Mouse (Mus musculus) hindbrain, postnatal 0 days (tissue): ENCODE measurements around the gene Rin2. TPM values are rescaled to one million over a fixed set of nuclear protein-coding genes. Genes with fewer than 3 reads are reported as not detected.

ENCODE experiments used
- ATAC-seq: fragments of 200-750 bp; cut with Nextera tagmentation; 2 replicates; pipeline ENCODE4 v1.8.0; 2017; ENCODE audit warnings: mild to moderate bottlenecking, moderate TSS enrichment, moderate library complexity
- DNase-seq: peaks from one replicate; pipeline ENCODE4 v3.0.0-alpha.2; 2015; ENCODE audit warnings: low spot score
- H3K27ac ChIP-seq: fragments of 300-500 bp; sonication (generic); 2 replicates; pipeline ENCODE4 v1.5.1; 2014; ENCODE audit warnings: mild to moderate bottlenecking
- H3K27me3 ChIP-seq: fragments of 300-500 bp; sonication (generic); 2 replicates; pipeline ENCODE4 v1.6.1; 2014; ENCODE audit warnings: low read length, mixed read lengths; ENCODE audit not compliant: insufficient read depth
- H3K36me3 ChIP-seq: fragments of 300-500 bp; sonication (generic); 2 replicates; pipeline ENCODE4 v1.6.1; 2014; ENCODE audit warnings: low read length, mixed read lengths; ENCODE audit not compliant: insufficient read depth
- H3K4me1 ChIP-seq: fragments of 300-500 bp; sonication (generic); 2 replicates; pipeline ENCODE4 v1.6.1; 2014; ENCODE audit warnings: antibody characterized with exemption, low read length, mixed read lengths; ENCODE audit not compliant: insufficient read depth
- H3K4me2 ChIP-seq: fragments of 300-500 bp; sonication (generic); 2 replicates; pipeline ENCODE4 v1.6.1; 2014; ENCODE audit warnings: low read depth, mild to moderate bottlenecking, low read length, moderate library complexity, mixed read lengths
- H3K4me3 ChIP-seq: fragments of 300-500 bp; sonication (generic); 2 replicates; pipeline ENCODE4 v1.5.1; 2014; ENCODE audit warnings: low read length
- H3K9ac ChIP-seq: fragments of 300-500 bp; sonication (generic); replicated peaks from 2 replicates; pipeline ENCODE4 v1.6.1; 2014; ENCODE audit warnings: mild to moderate bottlenecking, low read length, moderate library complexity, mixed read lengths
- H3K9me3 ChIP-seq: fragments of 300-500 bp; sonication (generic); 2 replicates; pipeline ENCODE4 v1.6.1; 2016; ENCODE audit warnings: low read length, mixed read lengths
- CTCF ChIP-seq: IDR thresholded peaks from 2 replicates; pipeline ENCODE4 v1.5.1; 2016; ENCODE audit warnings: antibody characterized with exemption, control low read depth, low read depth
- WGBS: fragments of 180-500 bp; shearing (Covaris S2); extraction: QIAGEN DNeasy Blood & Tissue Kit; methylation state at CpG from one replicate; pipeline ENCODE4 v1.1.7; 2014; 5-methylcytosine and 5-hydroxymethylcytosine counted together
- polyA plus RNA-seq: library from polyadenylated mRNA; unstranded; fragments of >200 nt; fragmentation: Nextera tagmentation; extraction: Ambion mirVana; gene quantifications from 2 replicates; pipeline ENCODE4 v1.2.1, GENCODE M21; 2015
- total RNA-seq: library from RNA; depleted of rRNA; stranded (reverse); fragments of >200 nt; gene quantifications from 2 replicates; pipeline ENCODE4 v1.2.3, GENCODE M21; 2014

Rin2 gene
- total and polyA plus RNA-seq, 2 experiments from 2014 or later, result 9.4 to 11.7 TPM

DNA sequence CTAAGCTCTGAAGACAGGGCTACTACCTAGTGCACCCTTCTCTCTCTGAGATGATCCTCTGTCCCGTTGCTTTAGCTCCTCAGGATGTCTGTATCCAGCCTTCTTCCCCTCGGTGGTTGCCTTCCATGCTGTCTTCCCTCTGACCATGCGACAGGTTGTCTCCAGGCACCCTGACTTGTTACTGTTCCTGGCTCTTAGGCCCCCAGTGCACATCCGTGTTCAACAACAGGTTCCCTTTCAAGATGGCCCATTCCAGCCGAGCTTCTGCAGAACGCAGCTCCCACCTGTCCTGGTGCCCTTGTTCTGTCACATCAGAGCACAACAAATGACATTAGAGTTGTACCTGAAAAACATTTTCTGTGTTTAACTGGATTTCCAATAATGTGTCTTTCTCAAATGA, 22.1 kb downstream of the Rin2 start:
- Histone ChIP-seq H3K36me3 (no peaks in the 10 kb centered on the region), H3K27ac (no peak overlapping the region), H3K4me1 (peaks cover 7% of the 10 kb centered on the region; the same call in 1 of the 2 replicates), H3K9ac (no peak overlapping the region), H3K4me2 (no peak overlapping the region), H3K27me3 (no peaks in the 10 kb centered on the region), H3K4me3 (no peak overlapping the region), H3K9me3 (no peaks in the 10 kb centered on the region)
- WGBS, result 84% methylated on average over 6 of the region's 6 CpGs
- DNase-seq (no peak), ATAC-seq (no peak)
- TF ChIP-seq CTCF, result no peak

DNA sequence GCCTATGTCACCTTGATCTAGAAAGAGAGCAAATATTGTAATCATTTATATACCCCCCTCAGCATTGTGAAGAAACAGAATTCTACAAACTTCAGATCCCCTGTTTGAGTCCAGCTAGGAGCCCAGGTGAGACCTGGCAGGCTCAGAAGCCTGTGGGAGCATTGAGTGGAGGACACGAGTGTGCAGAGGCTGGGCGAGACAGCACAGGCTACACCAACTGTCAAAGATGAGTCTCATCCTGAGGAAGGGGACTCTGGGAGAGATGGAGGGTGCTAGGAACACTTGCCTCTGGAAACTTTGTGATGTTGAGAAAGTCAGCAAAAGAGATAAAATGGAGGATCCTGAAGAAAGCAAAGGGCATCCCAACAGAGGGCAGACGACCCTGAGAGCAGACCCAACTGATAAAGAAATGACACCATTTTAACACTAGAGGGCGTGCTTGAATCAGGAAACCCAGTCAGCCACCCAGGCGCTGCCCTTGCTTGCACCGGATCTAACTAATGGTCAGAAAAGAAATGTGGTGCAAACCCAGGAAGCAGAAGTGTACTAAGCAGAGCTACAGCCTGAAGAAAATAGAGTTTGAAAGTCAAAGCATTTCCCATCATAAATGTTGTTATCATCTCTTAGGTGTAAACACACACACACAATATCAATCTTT, 24.5 kb downstream of the Rin2 start:
- peak; percentile 82 for TF ChIP-seq CTCF
- Histone ChIP-seq H3K36me3 (no peaks in the 10 kb centered on the region), H3K9ac (no peak overlapping the region), H3K4me1 (peaks cover 7% of the 10 kb centered on the region; the same call in 1 of the 2 replicates), H3K9me3 (no peaks in the 10 kb centered on the region), H3K4me3 (no peak overlapping the region), H3K27me3 (no peaks in the 10 kb centered on the region), H3K4me2 (no peak overlapping the region), H3K27ac (no peak overlapping the region)
- DNase-seq (peak; percentile 81), ATAC-seq (peak; percentile 70)
- WGBS, result 33% methylated on average over 6 of the region's 6 CpGs

DNA sequence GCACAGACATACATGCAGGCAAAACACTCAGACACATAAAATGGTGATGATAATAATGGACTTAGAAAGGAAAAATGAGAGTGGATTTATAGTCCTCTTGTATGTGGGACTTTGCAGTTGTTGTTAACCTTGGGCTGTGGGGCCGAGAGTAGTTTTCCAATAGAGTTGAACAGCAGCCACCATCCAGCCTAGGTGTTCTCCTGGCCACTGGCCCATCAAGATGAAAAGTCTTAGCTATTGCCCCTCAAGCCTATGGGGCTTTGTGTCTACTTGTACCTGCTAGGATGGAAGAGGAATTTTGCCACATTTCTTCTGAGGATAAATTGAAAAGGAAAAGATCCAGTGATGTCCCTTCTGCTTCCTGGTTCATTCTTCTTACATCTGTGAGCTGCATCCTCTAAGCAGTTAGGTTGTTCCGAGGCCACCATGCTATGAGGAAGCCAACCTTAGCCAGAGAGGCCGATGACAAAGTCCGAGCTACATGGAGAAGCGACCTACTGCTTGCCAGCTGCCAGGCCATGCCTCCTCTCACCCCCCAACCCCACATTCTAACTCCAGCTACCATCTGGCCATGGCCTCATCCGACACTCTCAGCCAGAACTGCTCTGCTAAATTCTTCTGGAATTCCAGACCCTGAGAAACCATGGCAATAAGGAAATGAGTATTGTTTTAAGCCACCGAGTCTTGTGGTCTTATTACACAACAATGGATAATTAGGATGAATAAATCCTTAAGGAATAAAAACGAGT, 25.4 kb downstream of the Rin2 start:
- Histone ChIP-seq H3K36me3 (no peaks in the 10 kb centered on the region), H3K4me3 (no peak overlapping the region), H3K27ac (no peak overlapping the region), H3K4me1 (peaks cover 7% of the 10 kb centered on the region; the same call in 1 of the 2 replicates), H3K4me2 (no peak overlapping the region), H3K9me3 (no peaks in the 10 kb centered on the region), H3K27me3 (no peaks in the 10 kb centered on the region), H3K9ac (no peak overlapping the region)
- ATAC-seq (peak; percentile 55; the same call in 1 of the 2 replicates), DNase-seq (peak; percentile 16)
- 38% methylated on average over 8 of the region's 8 CpGs for WGBS
- no peak for TF ChIP-seq CTCF

DNA sequence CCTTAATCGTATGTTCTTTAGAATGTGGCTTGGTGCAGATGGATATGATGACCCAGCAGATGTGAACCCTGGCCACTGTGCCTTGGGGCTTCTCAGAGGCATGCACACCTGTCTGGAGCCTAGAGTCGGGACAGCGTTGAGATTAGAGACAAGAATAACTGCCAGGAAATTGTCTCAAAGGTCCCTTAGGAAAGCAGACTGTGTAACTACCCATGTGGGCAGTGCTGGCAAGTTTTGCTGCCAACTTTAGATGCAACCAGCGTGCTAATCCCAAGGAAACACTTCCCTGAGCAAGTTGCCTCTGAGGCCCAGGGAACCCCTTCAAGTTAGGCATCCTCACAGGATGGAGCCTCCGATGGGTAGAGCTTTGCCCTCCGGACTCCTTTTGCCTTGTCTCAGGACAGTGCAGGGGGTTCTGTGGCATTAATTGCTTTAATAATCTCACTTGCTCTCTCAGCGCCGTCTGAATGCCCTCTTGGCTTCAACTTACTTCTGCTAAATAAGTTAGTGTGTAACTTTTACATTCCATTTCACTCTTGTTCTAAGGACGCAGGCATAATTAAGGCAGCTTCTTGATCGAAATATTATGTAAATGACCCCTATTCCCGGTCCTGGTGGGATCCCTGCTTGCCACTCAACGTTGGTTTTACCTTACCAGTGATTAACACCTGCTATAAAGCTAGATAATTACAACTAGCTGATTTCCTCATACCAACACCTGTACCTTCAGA, 26.8 kb downstream of the Rin2 start:
- H3K4me3 ChIP-seq, result no peak overlapping the region
- H3K9me3 ChIP-seq, result no peaks in the 10 kb centered on the region
- no peaks in the 10 kb centered on the region for H3K27me3 ChIP-seq
- DNase-seq (peak; percentile 44), ATAC-seq (peak; percentile 33; the same call in 1 of the 2 replicates)
- H3K36me3 ChIP-seq, result no peaks in the 10 kb centered on the region
- no peak for TF ChIP-seq CTCF
- 58% methylated on average over 12 of the region's 12 CpGs for WGBS
- peaks cover 7% of the 10 kb centered on the region; the same call in 1 of the 2 replicates for H3K4me1 ChIP-seq
- H3K27ac ChIP-seq, result no peak overlapping the region
- no peak overlapping the region for H3K4me2 ChIP-seq
- H3K9ac ChIP-seq, result no peak overlapping the region

DNA sequence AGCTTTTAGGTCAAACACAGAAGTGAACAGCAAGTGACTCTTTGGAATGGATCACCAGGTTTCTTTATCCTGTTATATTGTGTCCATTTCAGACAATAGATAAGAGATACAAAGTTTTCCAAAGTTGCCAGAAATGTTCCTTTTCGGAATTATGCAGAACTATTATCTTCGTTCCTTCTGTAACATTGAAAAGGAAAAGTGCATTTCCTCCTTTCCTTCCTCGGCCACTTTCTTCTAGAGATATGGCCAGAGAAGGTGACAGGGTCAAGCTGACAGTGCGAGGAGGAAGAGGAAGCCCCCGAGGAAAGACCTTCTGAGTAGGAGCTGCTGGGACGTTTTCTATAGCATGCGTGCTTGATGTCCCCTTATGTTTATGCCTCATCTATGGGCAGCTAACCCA, 29.7 kb downstream of the Rin2 start:
- Histone ChIP-seq H3K27me3 (no peaks in the 10 kb centered on the region), H3K9ac (no peak overlapping the region), H3K36me3 (no peaks in the 10 kb centered on the region), H3K4me2 (no peak overlapping the region), H3K4me3 (no peak overlapping the region), H3K4me1 (peaks cover 7% of the 10 kb centered on the region; the same call in 1 of the 2 replicates), H3K9me3 (no peaks in the 10 kb centered on the region), H3K27ac (no peak overlapping the region)
- DNase-seq (no peak), ATAC-seq (no peak)
- 81% methylated on average over 7 of the region's 7 CpGs for WGBS
- no peak for TF ChIP-seq CTCF

DNA sequence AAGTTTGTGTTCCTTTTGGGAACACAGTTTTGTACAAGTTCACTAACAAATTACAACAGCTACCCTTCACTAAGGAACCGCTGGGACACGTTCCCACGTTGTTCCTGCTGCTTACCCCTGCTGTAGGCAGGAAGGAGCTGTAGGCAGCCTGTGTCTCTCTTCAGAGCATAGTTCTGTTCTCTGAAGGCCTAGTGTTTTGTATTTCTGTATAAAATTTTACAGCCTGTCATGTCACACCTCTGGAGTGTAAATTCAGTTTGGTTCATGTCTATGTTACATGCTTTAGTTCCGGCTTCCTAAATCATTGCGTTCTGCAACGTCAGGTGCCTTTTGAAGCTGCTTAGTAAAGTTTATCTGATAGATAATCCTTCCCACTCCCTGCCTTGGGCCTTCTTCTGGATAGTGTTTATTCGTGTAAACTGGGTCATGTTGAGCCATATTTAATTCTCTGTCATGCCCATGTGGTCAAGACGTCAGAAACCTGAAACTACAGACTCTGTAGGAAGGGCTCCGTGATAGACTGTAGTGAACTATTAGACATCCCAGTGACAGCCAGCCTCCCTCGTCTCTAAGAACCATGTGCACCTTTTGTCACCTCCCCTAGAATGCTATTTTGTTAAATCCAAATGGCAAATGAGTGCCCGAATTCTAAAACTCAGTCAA, 34.8 kb downstream of the Rin2 start:
- Histone ChIP-seq H3K9ac (no peak overlapping the region), H3K4me1 (no peaks in the 10 kb centered on the region), H3K27ac (no peak overlapping the region), H3K9me3 (no peaks in the 10 kb centered on the region), H3K36me3 (no peaks in the 10 kb centered on the region), H3K4me3 (no peak overlapping the region), H3K4me2 (no peak overlapping the region), H3K27me3 (no peaks in the 10 kb centered on the region)
- WGBS, result 83% methylated on average over 11 of the region's 11 CpGs
- DNase-seq (no peak), ATAC-seq (no peak)
- no peak for TF ChIP-seq CTCF
